Mouse (Mus musculus) liver, embryonic 14.5 days (tissue): ENCODE results near the gene Erg.

ENCODE experiments used
- CTCF ChIP-seq: IDR thresholded peaks from 2 replicates; pipeline ENCODE4 v1.5.1; 2016; ENCODE audit warnings: antibody characterized with exemption, low read depth, control low read depth
- EP300 ChIP-seq: IDR thresholded peaks from 2 replicates; pipeline ENCODE4 v1.6.1; 2016; ENCODE audit warnings: antibody characterized with exemption, low read depth

- TF ChIP-seq CTCF: no peak
- no peak for TF ChIP-seq EP300
These were observed 150.3 kb downstream of the Erg start for GRCm38 (mm10) chr16:95436051-95436450.
